Mouse (Mus musculus) CD4-positive, CD25-positive, alpha-beta regulatory T cell, adult 2 months (primary cell): ENCODE data around the gene Fbxl13.

Experiments used
- DNase-seq: peaks from one replicate; pipeline ENCODE4 v3.0.0-alpha.2; 2012; ENCODE audit warnings: low read depth, low spot score

The Fbxl13 gene

DNA sequence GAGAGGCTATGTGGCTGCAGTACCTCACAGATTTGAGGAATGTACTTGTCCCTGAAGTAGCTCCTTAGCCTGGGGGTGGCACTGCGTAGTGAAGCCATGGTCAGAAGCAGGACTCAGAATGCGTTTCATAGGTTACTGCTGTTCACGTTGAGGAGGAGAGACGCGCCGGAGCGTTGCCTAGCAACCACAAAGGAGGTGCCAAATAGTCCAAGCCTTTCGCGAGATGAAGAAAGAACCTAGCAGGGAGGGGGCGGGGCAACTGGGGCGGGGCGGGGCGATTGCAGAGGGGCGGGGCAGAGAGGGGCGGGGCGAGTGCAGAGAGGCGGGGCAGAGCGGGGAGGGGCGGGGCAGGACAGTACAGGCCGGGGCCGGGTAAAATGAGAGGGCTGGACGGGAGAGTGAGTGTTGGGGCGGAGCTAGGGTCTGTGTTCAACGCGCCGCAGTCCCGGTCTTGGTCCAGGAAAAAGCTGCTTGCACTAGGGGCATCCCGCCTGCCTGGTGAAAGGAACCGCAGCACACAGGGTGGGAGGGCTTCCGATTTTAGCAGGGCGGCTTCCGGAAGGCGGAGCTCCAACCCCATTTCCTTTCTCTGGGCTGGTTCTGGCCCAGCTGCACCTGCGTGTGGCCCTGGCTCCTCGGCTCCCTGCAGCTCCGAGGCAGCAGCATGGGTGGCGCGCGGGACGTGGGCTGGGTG lies at the start of gene Fbxl13, which contains the start of gene Armc10:
TSS of gene Fbxl13 (minus strand) at position 196 of the 694 bp plus-strand sequence.
TSS of gene Armc10 (plus strand) at position 375 of the 694 bp plus-strand sequence.
- peak; percentile 94 for DNase-seq

DNA sequence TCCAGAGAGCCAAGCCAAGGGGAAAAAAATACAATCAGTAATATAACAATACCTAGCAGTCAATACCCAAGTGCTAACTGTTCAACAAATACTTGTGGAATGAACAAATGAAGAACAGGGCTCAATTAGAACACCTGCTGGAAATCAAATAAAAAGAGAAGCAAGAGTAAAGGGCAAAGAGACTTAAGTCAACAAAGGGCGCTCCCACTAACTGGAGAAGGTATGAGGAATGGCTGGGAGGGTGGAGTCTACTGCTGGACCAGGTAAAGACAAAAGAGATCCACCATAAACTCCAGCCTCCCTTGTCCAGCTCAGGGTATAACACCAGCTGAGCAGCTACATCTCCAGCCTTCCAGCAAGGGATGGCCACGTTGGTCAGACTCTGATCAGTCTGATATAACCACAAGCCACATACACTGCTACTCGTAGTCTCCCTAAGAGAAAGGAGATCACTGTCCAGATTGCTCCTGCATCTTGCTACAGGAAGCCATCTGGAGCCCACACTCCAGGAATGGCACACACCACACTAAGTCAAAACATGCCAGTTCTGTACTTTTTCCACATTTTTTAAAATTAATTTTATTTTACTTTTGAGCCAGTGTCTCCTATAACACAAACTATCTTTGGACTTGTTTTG lies 49.5 kb upstream of the Fbxl13 start:
- DNase-seq, result no peak

DNA sequence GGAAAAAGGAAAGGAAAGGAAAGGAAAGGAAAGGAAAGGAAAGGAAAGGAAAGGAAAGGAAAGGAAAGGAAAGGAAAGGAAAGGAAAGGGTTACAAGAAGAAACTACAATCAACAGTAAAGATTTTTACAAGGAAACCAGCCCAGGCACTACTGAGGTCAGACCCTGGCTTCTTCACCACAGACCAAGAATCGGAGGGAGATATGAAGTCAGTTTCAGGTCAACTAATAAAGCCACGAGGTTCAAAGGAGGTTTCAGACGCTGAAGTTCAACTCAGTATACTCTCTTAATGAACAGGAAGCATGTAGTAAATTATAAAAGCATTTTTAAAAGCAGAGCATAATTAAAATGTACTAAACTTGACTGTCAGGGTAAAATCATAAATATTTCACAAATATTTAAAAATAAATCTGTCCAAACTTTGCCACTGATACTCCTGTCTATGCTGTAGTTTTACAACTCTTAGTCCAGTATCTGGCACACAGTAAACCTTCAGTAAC lies 48.0 kb upstream of the Fbxl13 start:
- no peak for DNase-seq

DNA sequence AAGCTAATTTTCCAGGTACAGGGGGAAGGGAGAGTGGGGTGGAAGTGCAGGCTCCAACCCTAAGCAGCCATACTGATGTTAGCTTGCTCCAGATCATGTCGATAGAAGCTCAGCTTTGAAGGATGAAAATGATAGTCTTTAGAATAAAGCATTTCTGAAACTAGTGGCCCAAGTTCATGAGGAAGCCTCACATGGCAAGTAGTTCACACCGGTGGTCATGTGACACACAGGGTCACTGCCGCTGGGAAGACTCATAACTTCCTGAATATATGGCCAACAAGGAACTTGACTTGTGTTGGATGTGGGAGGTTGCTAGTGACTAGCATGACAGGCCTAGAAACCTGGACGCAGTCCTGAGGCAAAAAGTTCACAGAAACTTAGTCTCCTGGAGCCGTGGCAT lies 46.8 kb upstream of the Fbxl13 start:
- no peak for DNase-seq

DNA sequence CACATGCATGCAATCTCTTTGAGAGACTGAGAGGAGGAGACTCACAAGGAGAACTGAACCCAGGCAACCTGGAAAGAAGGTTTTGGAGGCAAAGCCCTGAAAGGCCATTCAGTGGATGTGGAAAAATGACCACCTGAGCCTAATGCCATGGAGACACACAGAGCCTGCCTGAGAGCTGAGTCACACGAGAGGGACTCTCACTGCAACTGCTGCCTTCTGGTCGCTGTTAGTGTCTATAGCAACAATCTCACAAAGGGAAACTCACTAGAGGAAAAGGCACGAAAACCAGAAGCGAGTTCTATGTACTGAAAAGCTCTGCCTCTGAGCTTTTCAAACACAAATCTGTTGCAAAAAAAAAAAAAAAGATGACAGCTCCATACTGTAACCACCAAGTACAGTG lies 41.6 kb upstream of the Fbxl13 start:
- DNase-seq, result no peak

DNA sequence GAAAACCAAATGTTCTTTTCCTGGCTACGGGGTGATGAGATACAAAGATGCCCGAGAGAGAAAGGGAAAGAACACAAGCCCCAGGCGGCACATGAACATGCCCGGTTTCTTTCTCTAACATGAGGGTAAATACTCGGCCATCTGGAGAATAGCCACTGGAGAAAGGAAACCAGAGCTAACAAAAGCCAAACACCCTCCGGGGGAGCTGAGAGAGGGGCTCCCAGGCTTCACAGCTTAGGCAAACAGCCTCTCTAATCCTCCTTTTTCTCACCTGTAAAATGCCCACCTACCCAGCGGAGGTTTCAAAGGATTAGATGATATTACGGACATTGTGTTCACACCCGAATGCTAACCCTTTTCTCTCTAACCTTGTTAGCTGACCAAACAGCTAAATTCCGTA lies 39.6 kb upstream of the Fbxl13 start:
- DNase-seq, result no peak

DNA sequence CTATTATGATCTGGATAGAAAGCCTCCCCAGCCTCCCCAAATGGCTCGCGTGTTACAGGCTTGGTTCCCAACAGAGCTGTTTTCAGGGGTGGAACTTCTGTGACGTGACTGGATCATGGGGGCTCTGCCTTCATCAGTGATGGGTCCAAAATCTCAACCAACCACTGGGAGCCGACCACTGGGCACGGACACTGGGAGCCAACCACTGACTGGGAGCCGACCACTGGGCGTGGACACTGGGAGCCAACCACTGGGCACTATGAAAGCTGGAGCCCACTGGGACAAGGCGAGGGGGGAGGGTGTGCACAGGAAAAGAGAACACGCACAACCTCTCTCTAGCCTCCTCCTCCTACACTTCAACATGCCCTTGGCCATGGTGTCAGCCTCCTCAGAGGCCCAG lies 38.4 kb upstream of the Fbxl13 start:
- DNase-seq, result no peak

DNA sequence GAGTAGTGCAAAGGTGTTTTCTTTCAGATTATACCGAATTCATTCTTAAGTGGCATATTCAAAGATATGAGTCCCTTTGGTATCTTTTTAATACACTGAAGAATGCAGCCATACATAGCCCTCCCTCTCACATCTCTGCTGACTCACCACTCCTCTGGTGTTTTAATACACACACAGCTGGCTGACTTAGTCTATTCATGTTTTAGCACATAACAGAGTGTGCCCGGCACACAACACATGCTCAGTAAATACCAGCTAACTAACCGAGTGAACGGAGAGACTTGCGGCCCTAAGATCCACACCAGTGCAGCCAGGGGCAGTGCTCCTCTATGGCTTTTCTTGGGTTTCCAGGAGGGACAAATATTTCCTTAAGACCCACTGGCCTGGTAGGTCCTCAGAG lies 35.5 kb upstream of the Fbxl13 start:
- no peak for DNase-seq

DNA sequence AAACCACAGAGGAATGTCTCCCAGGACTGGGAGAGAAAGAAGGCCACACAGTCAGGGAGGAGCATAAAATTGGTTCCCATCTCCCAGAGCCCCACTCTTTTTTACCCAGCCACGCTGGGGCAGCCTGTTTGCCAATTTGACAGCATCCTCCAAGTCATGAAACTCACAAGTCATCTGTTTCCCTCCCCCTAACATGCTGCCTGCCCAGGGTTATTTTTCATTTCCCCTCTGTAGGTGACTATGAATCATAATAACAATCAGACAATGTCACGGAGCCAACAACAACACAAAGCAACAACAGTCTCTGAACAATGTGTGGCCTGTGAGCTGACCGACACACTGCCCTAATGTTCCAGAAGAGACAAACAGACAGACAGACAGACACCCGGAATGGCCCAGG lies 34.6 kb upstream of the Fbxl13 start:
- no peak for DNase-seq

DNA sequence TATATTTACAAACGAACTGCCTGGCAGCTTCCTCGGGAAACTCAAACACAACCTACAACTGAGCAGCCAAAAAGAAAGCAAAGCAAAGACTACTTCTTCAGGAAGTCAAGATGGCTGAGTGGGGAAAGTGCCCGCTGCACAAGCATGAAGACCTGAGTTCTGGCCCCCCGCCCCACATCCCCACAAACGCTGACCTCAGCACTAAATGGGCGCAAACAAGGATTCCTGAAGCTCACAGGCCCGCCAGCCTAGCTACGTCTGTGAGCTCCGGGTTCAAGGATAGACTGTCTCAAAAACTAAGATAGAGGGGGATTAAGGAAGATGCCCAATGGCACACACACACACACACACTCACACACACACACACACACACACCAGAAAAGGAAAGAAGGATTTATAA lies 32.9 kb upstream of the Fbxl13 start:
- DNase-seq, result no peak

DNA sequence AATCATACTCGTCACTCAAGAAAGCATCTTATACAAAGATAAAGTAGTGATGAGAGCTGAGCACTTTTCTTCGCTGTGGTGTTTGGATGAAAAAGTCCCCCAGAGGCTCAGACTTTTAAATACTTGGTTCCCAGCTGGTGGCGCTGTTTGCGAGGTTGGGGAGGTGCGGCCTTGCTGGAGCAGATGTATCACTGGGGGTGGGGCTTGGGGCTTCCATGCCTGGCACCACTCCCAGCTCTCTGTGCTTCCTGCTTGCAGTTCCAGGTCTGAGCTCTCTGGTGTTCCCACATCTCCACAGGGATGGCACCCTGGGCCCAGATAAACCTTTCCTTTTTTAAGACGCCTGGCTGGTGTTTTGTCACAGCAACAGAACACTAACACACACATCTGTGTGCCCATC lies 32.5 kb upstream of the Fbxl13 start:
- no peak for DNase-seq

DNA sequence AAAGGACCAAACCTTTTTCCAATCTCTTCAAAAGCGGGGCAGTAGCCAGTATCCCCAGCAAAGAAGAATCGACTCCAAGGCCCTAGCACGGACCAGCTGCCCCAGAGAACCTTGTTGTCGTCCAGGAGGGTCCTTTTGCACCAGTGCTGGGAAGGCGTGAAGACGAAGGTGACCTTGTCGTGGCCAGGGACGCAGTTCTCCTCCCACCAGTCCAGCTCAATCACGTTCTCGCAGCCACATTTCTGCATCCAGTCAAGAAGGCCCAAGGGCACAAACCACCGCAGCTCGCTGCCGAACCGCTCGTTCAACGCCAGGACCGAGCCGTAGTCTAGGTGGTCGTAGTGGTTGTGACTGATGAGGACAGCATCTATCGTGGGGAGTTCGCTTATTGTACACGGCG lies 30.1 kb upstream of the Fbxl13 start:
- DNase-seq, result no peak

DNA sequence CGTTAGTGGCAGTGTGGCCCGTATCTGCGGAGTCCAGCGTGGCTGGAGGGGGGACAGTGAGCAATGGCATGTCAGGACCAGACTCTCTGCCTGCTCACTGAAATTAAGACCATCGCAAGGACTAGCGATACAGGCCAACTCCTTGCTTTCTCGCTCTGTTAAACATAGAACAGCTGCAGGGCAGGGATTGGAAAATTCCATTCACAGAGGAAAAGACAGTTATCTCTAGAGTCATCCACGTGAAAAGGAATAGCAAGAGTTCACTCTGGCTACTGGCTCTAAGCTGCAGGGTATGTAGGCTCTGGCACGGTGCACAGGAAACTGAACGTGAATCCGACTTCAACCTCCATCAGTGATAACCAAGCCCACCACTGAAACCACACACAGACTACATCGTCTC lies 29.6 kb upstream of the Fbxl13 start:
- no peak for DNase-seq

DNA sequence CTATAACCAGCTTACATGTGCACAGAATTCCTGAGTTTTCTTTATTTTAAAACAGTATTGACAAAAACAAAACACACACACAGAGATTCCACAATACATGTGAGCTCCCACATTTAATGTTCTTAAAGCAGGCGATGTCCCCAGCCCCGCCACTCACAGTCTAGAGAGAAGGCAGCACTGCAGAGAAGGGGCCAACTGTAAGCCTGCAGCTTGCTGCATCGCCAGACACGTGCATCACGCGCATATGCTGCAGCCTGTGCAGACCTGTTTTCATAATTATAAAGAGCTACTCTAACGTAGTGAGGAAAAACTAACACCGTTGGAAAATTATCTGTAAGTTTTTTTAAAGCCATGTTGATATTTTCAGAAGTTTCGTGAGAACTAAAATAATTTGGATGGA lies 28.3 kb upstream of the Fbxl13 start:
- DNase-seq, result peak; percentile 10

DNA sequence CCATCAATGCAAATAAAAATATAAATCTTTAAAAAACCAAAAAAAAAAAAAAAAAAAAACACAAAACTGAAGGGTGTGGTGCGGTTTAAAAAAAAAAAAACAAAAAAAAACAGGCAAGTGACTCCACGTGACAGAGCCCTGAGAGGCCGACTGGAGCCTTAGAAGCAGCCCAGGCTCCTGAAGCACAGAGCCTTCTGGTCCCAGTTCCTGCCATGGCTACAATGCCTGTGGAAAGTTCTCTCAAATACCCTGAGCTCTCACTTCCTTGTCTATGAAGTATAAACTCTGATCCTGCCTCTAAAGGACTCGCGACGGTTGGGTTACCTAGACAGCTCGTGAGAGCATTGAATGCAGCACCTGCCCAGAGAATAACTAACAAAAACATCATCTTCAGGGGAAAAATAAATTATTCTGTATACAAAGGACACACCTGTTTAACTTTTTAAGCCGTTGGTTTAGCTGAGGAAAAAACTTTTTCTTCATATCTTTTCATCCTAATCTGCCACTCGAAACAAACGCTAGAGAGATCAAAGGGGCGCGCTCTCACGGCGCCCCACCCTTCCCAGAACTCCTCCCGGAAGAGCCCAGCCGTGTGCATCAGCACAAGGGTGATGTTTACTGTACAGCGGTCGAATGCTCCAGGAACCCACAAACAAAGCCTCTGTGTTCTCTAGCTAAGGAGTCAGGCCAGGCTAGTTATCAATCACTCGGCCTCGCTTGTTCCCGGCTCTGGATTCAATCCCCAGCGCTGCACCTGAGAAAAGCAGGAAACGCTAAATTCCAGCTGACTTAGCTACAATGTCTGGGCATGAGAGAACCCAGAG lies 27.6 kb upstream of the Fbxl13 start:
- DNase-seq, result peak; percentile 68

DNA sequence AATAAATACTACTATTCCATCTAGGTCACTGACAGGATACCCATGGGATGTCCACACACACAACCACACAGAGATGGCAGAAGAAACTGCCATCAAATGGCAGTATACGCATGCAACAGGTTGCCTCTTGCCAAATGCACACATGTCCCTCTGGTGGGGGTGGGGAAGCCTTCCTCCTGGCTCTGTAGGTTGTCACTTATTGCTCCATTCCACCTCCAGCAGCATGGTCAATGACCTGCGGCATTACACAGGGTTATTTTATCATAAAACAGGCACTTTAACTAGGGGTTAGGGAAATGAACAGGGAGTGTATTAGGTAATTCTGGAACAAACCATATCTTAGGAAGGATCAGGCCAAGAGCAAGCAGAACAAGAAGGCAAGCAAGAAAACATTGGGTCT lies 23.9 kb upstream of the Fbxl13 start:
- DNase-seq, result no peak

DNA sequence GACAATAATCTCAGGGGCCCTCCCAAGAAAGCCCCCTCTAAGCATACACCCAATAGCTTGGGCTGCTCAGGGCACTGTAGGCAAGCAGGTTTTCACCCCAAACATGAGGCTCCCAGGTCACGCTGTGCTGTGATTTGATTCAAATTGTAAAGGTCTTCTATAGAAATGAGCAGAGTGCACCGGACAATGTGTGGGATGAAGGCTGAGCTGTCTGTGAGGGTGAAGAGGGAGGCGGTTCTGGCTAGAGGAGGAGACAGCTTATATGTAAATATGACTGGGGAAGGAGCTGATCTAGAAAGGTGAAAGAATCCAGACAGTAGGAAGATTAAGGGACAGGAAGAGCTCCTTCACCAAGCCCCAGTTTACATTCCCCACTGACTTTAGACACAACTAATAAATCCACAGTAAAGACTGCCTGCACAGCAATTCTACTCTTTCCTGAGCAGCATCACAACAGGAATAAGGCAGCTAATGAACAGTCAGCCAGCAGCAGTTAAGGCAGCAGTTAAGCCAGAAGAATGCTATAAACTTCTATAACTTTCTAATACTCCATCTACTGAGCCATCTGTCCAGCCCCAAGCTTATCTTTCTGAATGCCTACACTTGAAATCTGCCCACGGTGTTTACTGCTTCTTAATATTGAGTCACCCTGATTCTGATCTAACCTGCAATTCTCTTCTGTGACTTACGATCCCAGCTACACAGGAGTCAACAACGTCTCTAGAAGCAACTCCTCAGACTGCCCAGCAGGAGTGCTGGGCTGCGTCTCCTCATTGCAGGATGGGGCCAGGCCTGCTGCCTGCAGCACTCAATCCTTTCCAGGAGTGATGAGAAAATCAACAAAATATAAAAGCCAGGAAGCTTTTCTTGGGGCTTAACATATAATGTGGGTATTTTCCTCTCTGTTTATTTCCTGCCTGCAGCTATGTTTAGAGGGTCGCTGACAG lies 22.0 kb upstream of the Fbxl13 start:
- no peak for DNase-seq

DNA sequence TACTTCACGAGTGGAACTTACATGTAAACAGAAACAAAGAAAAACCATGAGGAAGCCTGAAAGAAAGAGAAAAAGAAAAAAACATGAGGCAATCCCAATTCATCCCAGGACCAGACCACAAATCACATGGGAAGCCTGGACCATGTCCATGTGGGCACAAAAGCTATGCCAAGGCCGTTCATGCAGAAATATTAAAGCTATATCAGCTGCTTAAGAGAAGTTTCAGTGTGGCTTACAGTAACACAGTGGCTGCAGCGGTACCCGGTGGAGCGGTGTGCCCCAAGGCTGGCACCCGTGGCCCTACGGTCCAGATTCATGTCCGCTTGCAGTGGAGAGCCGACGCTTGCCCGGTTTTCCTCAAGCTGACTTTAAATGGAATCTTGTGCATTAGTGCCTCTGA lies 17.6 kb upstream of the Fbxl13 start:
- no peak for DNase-seq

DNA sequence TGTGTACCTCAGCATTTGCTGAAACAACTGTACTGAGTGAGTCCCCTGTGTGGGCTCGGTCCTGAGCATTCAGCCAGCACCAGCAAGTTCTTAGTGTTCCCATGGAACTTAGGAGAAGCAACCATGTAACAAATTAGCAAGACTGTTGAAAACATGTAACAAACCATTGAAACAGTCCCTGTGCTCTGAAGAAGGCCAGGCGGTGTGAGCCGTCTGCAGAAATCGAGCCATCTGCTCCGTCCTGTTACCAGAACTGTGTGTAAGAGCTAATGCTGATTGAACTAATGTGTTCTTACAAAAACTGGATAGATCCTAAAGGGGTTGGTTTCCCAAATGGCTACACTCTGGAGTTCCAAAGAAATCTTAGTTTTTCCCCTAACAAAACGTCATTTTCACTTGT lies 15.4 kb upstream of the Fbxl13 start:
- DNase-seq, result no peak

DNA sequence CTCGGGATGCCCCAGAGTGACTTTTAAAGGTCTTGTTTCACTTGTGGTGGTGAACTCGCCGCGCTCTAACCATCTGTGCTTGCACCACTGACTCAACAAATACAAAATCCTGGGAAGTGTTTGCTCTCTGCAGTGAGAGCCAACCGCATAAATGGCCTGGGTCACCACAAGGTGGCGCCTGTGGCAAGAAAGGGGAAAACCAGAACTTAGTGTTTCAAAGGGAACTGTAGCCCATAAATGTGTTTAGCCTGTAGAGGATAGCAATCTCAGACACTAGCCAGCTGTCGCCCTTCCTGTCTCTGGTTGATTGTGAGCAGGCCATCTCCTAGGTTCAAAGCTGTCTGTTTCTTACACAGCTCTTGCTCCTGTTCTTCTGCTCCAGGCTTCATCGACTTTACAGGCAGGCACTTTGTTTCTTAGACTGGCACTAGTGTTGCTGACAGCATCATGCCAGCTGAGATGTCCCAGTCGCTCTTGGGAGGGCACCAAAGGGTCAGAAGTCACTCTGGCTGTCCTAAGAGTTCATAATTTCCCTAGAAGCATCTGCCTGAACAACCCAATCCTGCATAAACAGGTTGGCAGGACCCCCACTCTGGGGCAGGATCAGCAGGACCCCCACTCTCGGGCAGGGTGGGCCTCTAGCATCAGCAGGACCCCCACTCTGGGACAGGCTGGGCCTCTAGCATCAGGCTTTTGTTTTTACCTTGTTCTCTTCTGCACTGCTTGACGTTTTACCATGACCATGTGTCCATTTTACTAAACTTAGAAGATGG lies 13.4 kb upstream of the Fbxl13 start:
- peak; percentile 77 for DNase-seq

DNA sequence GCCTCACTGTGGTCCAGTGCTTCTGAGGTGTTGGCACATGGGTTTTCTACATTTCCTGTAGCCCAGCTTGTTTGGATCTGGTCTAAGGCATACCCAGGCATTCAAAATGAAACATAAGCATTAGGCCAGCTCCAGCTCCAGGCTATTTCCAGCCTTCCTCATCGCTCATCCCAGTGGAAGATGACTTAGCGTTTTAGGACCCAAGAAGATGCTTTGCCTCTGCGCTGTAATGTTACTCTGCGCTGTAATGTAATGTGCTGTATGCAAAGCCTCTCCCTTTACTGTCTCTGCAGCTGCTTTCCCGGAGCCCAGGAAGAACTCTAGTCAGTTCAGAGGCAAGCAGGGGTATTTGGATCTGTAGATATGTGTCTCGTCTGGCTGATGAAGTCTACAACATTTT lies 12.6 kb upstream of the Fbxl13 start:
- no peak for DNase-seq
